Mouse (Mus musculus) heart, postnatal 25 days (tissue): Measurements from ENCODE around the gene 2810459M11Rik. TPM values are rescaled to one million over a fixed set of nuclear protein-coding genes. Genes with fewer than 3 reads are reported as not detected.
A peak's percentile ranks its signal among the peaks of the same experiment; 100 is the strongest.
"Not testable (repeated sequence)": the region's sequence is repeated elsewhere in the genome, so short reads cannot be mapped to it uniquely, and the experiment has no call there.

Experiments
- DNase-seq: peaks from one replicate; pipeline ENCODE4 v3.0.0; 2022; ENCODE audit warnings: low spot score
- intact Hi-C: fragments of 180-260 bp; cut with DNase I; formaldehyde crosslinking; loops from one replicate; pipeline ENCODE4 v1.15.1; 2025
- total RNA-seq, 2 experiments: library from RNA; stranded (reverse); gene quantifications; 2 replicates each; pipeline ENCODE4 v1.2.3; 2021

2810459M11Rik gene
- total RNA-seq: not detected

DNA sequence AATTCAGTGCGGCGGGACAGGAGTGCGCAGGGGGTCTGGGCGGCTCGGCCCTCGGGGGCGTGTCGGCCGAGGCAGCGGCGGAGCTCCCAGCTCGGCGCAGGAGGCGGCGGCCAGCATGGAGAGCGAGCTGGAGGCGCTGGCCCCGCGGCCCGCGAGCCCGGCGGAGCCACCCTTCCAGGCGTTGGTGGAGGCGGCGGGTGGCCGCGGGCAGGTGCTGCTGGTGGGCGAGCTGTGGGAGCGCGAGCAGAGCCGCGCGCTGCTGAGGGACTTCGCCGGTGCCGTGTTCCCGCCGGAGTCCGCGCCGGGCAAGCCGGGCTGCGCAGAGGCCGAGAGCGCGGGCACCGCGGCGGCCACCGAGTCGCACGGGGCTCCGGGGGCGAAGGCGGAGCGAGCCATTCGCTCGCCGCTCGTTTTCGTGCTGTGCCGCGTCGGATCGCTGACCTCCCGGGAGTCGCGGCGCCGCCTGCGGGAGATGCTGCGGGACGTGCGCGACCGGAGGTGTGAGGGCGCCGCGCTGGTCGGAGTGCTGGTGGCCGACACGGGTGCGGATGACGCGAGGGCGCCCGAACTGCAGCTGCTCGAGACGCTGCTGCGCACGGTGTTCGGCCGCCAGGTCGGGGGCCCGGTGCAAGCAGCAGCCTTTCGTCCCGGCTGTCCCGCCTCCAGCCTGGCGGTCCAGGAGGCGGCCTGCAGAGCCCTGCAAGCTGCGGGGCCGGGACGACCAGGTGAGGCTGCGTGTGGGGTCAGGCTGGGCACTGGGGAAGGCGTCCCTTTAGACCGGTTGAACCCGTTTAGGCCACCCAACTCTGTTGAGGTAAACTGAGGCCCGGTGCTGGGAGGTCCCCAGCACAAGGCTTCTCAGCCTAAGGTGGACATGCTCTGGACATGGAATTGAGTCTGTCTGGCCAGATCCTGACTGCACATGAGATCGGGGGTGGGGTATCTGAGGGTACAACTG lies at the start of gene 2810459M11Rik:
Gene 2810459M11Rik, plus strand, starts transcription at position 16 of the 958 bp plus-strand sequence.
- DNase-seq: no peak
- intact Hi-C loops: no loop called here

DNA sequence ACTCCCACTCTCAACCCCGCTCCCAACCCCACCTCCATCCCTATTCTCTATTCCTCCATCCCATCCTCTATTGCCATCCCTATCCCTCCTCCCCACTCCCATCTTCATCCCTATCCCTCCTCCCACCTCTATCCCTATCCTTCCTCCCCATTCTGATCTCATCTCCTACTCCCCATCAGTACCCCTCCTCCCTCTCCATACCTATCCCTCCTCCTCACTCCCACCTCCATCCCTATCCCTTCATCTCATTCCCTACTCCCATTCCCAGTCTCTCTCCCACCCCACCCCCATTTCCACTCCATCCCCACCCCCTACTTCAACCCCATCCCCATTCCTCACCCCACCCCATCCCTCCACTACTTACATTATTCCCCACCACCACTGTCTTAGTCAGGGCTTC lies 48.4 kb upstream of the 2810459M11Rik start:
- DNase-seq: no peak
- intact Hi-C loops: no loop called here

DNA sequence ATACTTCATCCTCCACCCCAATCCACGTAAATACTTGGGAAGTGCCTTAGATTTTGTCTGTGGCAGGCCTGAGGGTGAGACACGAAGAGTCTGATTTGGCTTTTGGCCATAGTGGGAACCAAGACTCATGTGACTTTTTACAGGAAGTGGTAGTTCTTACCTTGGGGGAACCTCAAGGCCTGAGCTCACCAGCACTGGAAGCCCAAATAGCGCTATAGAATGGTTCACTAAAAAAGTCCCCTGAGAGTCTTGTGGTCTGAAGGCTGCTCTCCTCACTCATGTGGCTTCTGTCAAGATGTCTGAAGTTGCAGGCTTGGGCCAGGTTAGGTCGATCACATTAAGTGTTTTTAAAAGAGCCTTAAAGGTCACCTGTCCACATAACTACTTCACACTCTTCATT lies 47.7 kb upstream of the 2810459M11Rik start:
- intact Hi-C loops: no loop called here
- DNase-seq: no peak

DNA sequence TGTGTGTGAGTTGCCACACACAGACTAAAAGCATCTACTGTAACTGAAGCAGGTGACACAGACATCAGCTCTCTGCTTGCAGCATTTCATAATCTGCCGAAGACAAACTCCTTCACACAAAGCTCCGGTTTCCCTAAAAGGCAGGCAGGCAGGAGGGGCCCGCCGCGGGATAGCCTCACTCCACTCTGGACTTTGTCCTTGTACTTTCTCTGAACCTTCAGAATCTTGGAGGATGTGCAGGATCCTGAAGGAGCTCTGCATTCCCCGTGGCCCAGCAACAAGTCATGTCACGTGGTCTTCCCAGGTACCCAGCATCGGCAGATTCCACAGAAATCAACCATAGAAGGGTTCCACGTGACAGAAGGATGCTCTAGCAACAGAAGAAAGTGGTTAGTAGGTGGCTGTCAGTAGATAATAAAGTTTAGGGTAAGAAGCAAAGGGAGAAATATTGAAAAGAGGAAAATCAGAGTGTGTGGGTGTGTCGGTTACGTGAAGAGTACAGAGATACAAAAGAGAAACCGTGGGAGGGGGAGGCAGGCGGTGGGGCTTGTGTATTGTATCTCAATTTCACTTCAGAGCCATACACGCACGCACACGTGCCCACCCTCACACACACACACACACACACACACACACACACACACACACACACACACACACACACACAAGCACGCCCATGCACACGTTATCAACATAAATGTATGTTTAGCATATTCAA lies 45.7 kb upstream of the 2810459M11Rik start:
- DNase-seq: no peak
- intact Hi-C loops: no loop called here

DNA sequence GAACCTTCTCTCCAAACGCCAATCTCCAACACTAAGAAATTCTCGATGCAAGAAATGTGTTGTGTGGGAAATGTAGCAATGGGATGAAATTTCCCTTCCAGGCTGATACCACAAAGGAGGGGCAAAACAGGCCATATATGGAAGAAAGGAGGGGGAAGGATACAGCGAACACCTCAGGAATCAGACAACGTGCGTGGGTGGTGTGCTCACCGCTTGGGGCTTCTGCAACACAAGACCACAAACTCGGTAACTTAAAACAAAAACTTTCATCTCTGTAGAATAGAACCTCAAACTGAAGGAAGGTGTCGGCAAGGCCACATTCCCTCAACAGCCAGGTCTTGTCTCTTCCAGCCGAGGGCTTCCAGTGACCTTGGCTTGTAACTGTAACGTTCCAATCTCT lies 40.1 kb upstream of the 2810459M11Rik start:
- intact Hi-C loops: no loop called here

DNA sequence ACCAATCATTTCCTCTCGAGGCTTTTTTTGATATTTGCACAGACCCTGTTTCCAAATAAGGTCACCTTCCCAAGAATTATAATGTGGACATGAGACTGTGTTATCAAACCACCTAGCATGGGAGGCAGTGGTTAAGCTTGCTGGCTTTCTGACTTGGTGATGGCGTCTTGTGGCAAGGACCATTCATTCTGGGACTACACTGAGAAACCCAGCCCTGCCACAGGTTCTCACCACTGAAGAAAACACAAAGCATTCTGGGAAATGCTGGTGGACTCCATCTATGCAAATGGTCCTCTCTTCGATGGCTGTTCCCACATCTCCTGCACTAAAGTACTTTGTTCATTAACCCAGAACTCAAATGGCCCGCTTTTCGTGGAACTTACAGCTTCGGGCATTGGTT lies 39.6 kb upstream of the 2810459M11Rik start:
- DNase-seq: no peak
- intact Hi-C loops: no loop called here

More for the DNA sequence above, 40.1 kb upstream of the 2810459M11Rik start:
- no peak for DNase-seq

DNA sequence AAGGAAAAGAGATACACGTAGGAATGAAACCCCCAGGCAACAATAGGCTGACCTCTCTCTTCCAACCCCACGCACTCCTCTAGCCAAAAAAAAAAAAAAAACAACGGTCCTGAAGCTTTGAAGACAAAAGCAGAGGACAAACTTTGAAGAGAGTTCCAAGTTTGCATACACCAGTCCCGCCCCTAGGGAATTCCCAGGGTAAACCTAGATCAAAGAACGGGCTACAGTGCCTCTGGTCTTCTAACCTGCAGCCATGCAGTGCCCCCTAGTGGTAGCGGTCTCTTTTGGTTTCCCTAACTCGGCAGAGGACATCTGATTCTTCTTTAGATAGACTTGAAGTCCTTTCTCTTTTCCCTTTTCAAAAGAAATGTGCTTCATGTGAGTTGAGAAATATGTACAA lies 37.9 kb upstream of the 2810459M11Rik start:
- intact Hi-C loops: loop anchor here (1.0 kb wide), 3 partner anchors 69 to 154 kb away; no protein-coding TSS in a partner anchor
- peak; percentile 50 for DNase-seq

DNA sequence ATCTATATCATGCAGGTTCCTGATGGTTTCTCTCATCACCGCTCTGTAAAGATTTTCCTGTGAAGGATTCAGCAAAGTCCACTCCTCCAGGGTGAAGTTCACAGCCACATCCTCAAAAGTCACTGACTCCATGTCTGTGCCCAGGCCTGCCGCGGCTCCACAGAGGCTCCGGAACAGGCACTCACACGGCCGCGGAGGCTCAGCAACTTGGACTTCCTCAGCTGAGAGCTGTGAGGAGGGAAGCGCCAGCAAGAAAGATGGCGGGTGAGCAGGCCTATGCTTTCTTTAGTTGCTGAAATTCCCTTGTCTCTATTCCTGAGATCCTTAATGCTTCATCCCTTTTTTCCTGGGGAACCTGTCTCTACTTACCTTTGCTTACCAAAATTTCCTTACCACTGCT lies 29.9 kb upstream of the 2810459M11Rik start:
- DNase-seq, intact Hi-C loops: not testable (repeated sequence)

DNA sequence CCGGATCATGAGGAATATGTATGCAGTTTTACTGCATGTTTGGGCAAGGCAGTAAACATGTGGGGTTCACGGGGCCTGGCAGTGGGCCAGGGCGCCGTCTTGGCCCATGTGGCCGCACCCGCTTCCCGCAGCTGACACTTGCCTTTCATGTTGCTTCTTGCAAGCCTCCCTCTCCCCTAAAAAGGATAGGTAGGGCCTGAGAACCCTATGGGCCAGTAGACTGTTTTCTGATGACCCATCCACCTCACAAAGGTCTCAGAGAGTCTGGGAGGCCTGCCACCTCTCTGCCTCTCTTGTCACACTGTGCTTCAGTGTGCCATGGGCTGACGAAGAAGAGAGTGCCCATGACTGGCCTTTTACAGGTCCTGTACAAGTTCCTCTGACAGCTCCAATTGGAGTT lies 29.1 kb upstream of the 2810459M11Rik start, which contains the start of gene Spata3:
Gene Spata3, plus strand, starts transcription at position 301 of the 400 bp plus-strand sequence.
- intact Hi-C loops: no loop called here
- no peak for DNase-seq

DNA sequence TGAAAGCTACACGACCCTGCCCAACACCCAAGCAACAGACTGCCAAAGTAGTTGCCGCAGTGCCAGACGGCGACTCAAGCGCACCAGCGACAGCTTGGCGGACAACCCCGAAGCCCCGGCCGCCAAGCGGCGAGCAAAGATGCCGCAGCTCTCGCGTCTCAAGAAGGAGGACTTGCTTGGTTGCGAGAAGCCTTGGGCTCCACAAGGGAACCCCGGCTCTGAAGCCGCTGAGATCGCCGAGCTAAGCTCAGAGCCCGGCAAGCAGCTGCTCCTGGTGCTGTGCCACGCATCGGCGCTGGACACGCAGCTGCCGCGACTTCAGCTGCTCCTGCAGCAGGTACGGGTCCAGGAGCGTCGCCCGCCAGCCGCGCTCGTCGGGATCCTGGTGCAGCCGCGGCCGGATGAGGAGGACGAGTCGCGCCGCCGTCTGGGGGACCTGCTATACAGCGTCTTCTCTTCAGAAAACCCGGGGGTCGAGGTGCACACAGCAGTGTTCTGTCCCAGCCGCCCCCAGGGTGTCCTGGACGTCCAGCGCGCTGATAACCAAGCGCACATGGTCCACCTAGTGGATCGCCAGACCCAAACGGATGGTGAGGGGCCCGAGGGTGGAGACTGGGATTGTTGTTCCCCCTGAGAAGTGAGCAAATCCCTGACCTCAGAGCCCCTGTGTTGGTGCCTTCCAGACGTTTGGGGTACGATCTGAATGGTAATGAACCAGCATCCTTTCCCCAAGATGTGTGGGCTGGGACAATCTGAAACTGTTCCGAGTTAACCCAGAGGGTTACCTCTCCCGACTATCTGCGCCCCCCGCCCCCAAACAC lies 27.2 kb upstream of the 2810459M11Rik start:
- DNase-seq: no peak
- intact Hi-C loops: no loop called here

DNA sequence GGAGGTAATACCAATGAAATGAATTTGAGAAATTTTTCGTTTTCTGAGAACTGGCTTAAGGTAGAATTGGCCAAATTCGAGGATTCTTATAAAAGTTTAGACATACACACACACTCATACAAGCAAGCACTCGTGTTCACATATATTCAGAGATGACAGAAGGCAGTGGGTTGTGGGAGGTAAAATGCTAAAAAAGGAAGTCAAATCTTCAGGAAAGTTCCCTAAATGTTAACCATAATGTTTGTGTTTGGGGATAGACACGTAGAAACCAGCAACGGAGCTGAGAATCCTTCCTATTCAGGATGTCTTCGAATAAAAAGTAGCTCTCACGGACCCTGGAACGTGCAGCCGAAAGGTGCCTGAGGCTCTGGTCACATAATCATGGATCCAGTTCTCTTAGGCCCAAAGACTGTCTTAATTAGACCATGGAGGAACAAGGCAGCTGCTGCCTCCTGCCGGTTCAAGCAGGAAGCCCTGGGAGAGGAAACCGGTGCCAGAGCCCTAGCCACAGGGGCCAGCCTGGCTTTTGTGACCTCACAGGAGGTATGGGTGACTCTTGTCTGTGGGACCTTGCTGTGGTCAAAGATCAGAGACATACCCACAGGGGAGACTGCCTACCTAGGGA lies 24.2 kb upstream of the 2810459M11Rik start:
- intact Hi-C loops: no loop called here
- no peak for DNase-seq

DNA sequence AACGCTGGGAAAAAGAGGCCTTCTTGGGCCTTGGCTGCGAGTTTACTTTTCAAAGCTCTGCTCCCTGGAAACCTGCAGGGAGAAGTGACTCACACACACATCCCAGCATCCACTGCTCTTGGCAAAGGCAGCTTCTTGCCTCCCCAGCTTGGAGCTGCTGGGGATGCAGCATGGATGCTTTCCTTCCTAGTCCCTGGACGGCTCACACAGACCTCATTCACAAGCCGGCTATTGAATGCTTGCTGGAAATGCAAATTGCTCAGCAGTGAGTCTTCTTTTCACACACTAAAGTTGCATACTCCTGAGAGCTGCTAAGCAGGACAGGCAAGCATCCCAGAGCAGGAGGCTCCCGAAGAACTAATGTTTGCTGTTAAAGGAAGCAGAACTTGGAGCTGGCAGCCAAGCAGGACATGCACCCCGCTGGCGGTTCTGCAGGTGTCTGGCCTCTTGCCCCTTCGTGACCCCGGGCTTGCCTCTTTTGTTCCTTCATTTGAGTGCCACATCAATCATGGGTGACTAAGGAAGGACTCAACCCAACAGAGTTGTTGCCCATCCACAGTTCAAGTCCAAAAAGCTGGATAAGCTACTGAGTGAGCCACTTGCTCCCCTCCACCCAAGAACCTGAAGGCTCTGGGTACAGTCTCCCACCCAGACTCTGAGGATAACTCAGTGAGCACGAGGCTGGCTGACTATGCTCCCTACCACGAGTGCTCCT lies 13.2 kb upstream of the 2810459M11Rik start:
- intact Hi-C loops: no loop called here
- no peak for DNase-seq

DNA sequence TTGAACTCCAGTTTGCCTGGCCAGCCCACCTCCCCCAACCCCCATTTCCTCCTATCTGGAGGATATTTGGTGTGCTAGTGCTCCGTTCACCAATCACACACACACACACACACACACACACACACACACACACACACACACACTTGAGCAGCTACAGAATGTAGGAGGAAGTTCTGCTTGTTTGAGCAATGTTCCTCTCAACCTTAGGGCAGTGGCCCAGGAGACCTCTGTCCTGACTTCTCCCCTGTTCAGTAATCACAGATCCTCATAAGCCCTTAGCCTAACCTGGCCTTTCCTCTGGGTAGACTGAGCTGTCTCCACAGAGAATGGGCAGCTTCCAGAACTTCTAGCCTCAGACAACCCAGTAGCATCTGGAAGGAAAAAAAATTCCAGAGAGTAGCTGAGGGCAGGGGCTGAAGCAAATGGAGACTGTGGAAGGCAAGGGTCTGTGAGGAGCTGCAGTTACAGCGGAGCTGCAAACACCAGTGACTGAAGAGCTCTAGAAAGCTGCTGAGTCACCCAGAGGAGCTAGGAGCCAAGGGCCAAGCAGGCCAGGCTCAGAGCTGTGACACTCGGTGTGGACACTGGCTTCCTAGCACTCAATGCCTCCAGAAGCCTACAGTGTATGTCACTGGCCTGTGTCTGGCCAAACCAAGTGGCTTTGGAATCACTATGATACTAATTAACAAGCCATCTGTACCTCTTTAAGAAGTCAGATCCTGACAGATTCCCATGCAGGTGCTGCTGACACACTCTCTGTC lies 7.3 kb upstream of the 2810459M11Rik start:
- no peak for DNase-seq
- intact Hi-C loops: no loop called here

DNA sequence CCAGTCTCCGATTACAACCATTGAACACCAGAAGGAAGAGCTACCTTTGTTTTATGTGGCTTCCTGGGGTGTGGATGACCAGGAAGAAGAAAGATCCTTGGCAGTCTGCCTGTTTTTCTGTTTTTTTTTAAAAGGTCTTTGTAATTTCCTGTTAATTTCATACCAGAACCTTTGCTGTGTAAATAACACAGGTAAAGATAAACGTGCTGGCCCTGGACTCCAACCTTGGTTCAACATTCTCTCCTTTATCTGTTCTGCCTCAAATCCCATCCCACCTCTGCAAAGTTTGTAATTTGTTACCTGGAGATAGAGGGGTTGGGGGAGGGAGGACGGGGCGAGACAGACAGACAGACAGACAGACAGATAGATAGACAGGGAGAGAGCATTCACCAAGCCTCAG lies 5.5 kb upstream of the 2810459M11Rik start:
- intact Hi-C loops: no loop called here
- no peak for DNase-seq

DNA sequence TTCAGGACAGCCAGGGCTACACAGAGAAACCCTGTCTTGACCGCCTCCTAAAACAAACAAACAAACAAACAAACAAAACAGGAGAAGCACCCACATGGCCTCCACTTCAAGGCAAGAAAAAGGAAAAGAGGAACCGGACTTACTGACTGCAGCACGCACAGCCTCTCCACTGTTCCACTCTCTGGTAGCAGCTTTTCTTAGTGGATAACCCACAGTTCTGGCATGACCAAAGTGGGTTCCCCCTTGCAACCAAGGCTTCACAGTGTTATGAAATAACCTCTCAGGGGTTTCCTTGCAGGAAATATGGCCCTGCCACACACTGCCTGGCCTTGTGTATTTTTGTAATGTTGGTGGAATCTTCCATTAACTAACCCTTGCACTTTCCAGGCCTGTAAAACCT lies 4.8 kb upstream of the 2810459M11Rik start:
- intact Hi-C loops: no loop called here

DNA sequence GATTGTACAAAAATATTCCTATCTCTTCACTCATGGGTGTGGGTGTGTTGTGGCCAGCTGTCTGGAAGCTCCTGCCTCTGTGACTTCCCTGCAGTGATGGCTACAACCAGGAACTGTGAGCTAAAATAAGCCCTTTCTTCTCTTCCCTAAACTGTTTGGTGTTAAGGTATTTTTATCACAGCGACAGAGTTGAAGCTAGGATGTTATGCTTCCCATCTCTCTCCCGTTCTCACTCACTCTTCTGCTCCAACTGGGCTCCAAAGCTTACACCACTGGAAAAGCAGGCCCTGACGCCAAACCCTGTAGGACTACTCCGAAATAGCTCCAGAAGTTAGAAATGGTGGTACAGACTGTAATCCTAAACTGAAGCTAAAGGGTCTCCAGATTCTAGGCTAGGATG lies 607 bp upstream of the 2810459M11Rik start:
- DNase-seq: no peak
- intact Hi-C loops: no loop called here

More for the DNA sequence above, 4.8 kb upstream of the 2810459M11Rik start:
- DNase-seq: no peak

DNA sequence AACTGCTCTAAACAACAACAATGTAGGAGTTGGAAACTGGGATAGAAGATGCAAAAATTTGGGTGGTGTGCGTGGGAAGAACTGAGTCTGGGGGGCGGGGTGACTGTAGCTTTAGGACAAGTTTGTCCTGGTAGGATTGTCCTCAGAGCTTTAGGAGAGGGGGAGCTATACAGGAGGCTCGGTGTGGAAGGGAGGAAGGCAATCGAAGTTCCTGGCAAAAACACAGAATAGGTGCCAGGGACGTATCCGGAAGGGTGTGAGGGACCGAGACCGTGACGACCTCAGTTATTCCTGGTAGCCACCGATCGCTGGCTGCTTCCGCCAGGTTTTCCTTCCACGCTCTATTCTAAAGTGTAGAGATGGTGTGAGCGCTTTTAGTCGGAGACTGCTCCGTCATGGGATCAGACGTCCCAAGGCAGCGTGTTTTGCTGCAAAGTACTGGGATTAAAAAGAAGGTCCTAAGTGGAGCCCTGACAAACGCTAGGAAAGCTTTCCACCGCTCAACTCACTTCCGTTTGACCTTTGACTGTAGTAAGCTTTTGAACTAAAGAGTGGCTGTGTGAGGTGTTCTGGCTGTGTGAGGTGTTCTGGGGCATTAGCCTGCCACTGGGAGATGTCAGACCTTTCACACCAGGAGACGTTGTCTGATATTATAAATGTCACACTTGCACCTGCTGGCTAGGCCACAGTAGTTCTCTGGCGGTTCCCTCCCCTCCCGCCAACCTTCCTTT lies 1.3 kb downstream of the 2810459M11Rik start:
- intact Hi-C loops: no loop called here
- DNase-seq: no peak

DNA sequence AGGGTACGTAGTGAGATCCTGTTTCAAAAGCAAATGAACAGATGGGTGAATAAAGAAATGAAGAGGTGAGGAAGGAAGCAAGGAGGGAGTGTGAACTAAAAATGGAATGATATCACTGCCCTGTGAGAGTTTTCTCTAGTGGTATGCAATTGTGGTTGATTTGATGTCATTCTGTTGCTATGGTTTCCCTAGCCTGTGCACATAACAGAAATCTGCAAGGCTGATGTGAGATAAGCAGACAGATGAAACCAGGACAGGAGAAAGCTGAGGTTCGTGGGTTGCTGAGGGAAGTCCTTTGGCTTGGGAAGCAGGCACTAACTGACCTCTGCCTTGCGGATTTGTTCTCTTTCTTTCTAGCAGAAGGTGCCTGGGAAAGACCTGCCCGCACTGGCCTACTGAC lies 2.6 kb downstream of the 2810459M11Rik start:
- intact Hi-C loops: no loop called here
- DNase-seq: no peak
